Mouse (Mus musculus) midbrain, postnatal 0 days (tissue): ENCODE measurements at regions not wholly inside any gene's neighbourhood (a gene's known extent, or its start where the extent isn't known, plus 50 kb on each side); places are given as distances from the start of the nearest gene placed in this dataset.

Experiments used
- ATAC-seq: fragments of 200-750 bp; cut with Nextera tagmentation; 2 replicates; pipeline ENCODE4 v1.8.0; 2017; ENCODE audit warnings: moderate number of reproducible peaks, mild to moderate bottlenecking, moderate TSS enrichment, moderate library complexity; ENCODE audit not compliant: low FRiP score
- DNase-seq: peaks from one replicate; pipeline ENCODE4 v3.0.0-alpha.2; 2015; ENCODE audit warnings: low spot score
- H3K27ac ChIP-seq: fragments of 300-500 bp; sonication (generic); 2 replicates; pipeline ENCODE4 v1.5.1; 2014; ENCODE audit warnings: low read depth, mild to moderate bottlenecking, low read length, mixed read lengths
- H3K27me3 ChIP-seq: fragments of 300-500 bp; sonication (generic); 2 replicates; pipeline ENCODE4 v1.6.1; 2014; ENCODE audit warnings: low read length, control low read depth, mixed read lengths; ENCODE audit not compliant: insufficient read depth
- H3K36me3 ChIP-seq: fragments of 300-500 bp; sonication (generic); 2 replicates; pipeline ENCODE4 v1.6.1; 2014; ENCODE audit warnings: low read length, control low read depth, mixed read lengths; ENCODE audit not compliant: insufficient read depth
- H3K4me1 ChIP-seq: fragments of 300-500 bp; sonication (generic); 2 replicates; pipeline ENCODE4 v1.6.1; 2014; ENCODE audit warnings: mild to moderate bottlenecking, control low read depth, antibody characterized with exemption, low read length, mixed read lengths; ENCODE audit not compliant: insufficient read depth
- H3K4me2 ChIP-seq: fragments of 300-500 bp; sonication (generic); 2 replicates; pipeline ENCODE4 v1.6.1; 2014; ENCODE audit warnings: low read depth, mild to moderate bottlenecking, low read length, mixed read lengths; ENCODE audit not compliant: poor library complexity, severe bottlenecking
- H3K4me3 ChIP-seq: fragments of 300-500 bp; sonication (generic); 2 replicates; pipeline ENCODE4 v1.5.1; 2014; ENCODE audit warnings: low read depth, mild to moderate bottlenecking, low read length, moderate library complexity
- H3K9ac ChIP-seq: fragments of 300-500 bp; sonication (generic); replicated peaks from 2 replicates; pipeline ENCODE4 v1.6.1; 2014; ENCODE audit warnings: mild to moderate bottlenecking, low read length, moderate library complexity, mixed read lengths; ENCODE audit not compliant: poor library complexity, severe bottlenecking
- H3K9me3 ChIP-seq: fragments of 300-500 bp; sonication (generic); 2 replicates; pipeline ENCODE4 v1.6.1; 2016; ENCODE audit warnings: low read length, control low read depth
- CTCF ChIP-seq: IDR thresholded peaks from 2 replicates; pipeline ENCODE4 v1.5.1; 2016; ENCODE audit warnings: antibody characterized with exemption, mild to moderate bottlenecking
- WGBS: fragments of 180-500 bp; shearing (Covaris S2); extraction: QIAGEN DNeasy Blood & Tissue Kit; methylation state at CpG from one replicate; pipeline ENCODE4 v1.1.7; 2014; 5-methylcytosine and 5-hydroxymethylcytosine counted together

- no peak overlapping the region for H3K4me3 ChIP-seq
- no peaks in the 10 kb centered on the region for H3K4me1 ChIP-seq
- H3K27me3 ChIP-seq: no peaks in the 10 kb centered on the region
- 60% methylated on average over 4 of the region's 4 CpGs for WGBS
- H3K9me3 ChIP-seq: no peaks in the 10 kb centered on the region
- DNase-seq (no peak), ATAC-seq (no peak)
- no peaks in the 10 kb centered on the region for H3K36me3 ChIP-seq
- H3K9ac ChIP-seq: no peak overlapping the region
- H3K27ac ChIP-seq: no peak overlapping the region
- TF ChIP-seq CTCF: no peak
- no peak overlapping the region for H3K4me2 ChIP-seq
Observed at GRCm38 (mm10) chr11:52615622-52616021, 148.8 kb upstream of the Fstl4 start.

GRCm38 (mm10) chr11:52618646-52619045 lies 145.8 kb upstream of the Fstl4 start:
- no peak overlapping the region for H3K4me3 ChIP-seq
- no peaks in the 10 kb centered on the region for H3K27me3 ChIP-seq
- no peaks in the 10 kb centered on the region for H3K4me1 ChIP-seq
- DNase-seq (no peak), ATAC-seq (no peak)
- H3K4me2 ChIP-seq: no peak overlapping the region
- H3K36me3 ChIP-seq: no peaks in the 10 kb centered on the region
- WGBS: 17% methylated on average over 9 of the region's 9 CpGs
- H3K9me3 ChIP-seq: no peaks in the 10 kb centered on the region
- no peak overlapping the region for H3K27ac ChIP-seq
- no peak for TF ChIP-seq CTCF
- H3K9ac ChIP-seq: no peak overlapping the region

GRCm38 (mm10) chr11:52622861-52623260 lies 141.6 kb upstream of the Fstl4 start:
- TF ChIP-seq CTCF: no peak
- no peak overlapping the region for H3K4me3 ChIP-seq
- no peaks in the 10 kb centered on the region for H3K9me3 ChIP-seq
- H3K9ac ChIP-seq: no peak overlapping the region
- 59% methylated on average over 4 of the region's 4 CpGs for WGBS
- no peak overlapping the region for H3K4me2 ChIP-seq
- H3K27me3 ChIP-seq: no peaks in the 10 kb centered on the region
- no peaks in the 10 kb centered on the region for H3K36me3 ChIP-seq
- H3K4me1 ChIP-seq: no peaks in the 10 kb centered on the region
- ATAC-seq (no peak), DNase-seq (no peak)
- H3K27ac ChIP-seq: no peak overlapping the region

- Histone ChIP-seq H3K4me2 (no peak overlapping the region), H3K27ac (no peak overlapping the region), H3K9ac (no peak overlapping the region), H3K36me3 (no peaks in the 10 kb centered on the region), H3K4me3 (no peak overlapping the region), H3K9me3 (no peaks in the 10 kb centered on the region), H3K27me3 (no peaks in the 10 kb centered on the region), H3K4me1 (no peaks in the 10 kb centered on the region)
- 74% methylated on average over 2 of the region's 2 CpGs for WGBS
- no peak for DNase-seq
- no peak for TF ChIP-seq CTCF
- no peak for ATAC-seq
Observed at GRCm38 (mm10) chr11:52628875-52629274, 135.6 kb upstream of the Fstl4 start.

GRCm38 (mm10) chr11:52629776-52630175 lies 134.7 kb upstream of the Fstl4 start:
- Histone ChIP-seq H3K9me3 (no peaks in the 10 kb centered on the region), H3K9ac (no peak overlapping the region), H3K4me3 (no peak overlapping the region), H3K27me3 (no peaks in the 10 kb centered on the region), H3K27ac (no peak overlapping the region), H3K4me2 (no peak overlapping the region), H3K36me3 (no peaks in the 10 kb centered on the region), H3K4me1 (no peaks in the 10 kb centered on the region)
- DNase-seq (no peak), ATAC-seq (no peak)
- TF ChIP-seq CTCF: peak; percentile 37
- 66% methylated on average over 5 of the region's 5 CpGs for WGBS

- Histone ChIP-seq H3K27ac (no peak overlapping the region), H3K4me2 (no peak overlapping the region), H3K9ac (no peak overlapping the region), H3K27me3 (no peaks in the 10 kb centered on the region), H3K36me3 (no peaks in the 10 kb centered on the region), H3K4me1 (no peaks in the 10 kb centered on the region), H3K4me3 (no peak overlapping the region), H3K9me3 (no peaks in the 10 kb centered on the region)
- DNase-seq (no peak), ATAC-seq (no peak)
- peak; percentile 28 for TF ChIP-seq CTCF
- 44% methylated on average over 3 of the region's 3 CpGs for whole genome bisulfite sequencing
Observed at GRCm38 (mm10) chr11:52631579-52631978, 132.9 kb upstream of the Fstl4 start.

- no peaks in the 10 kb centered on the region for H3K36me3 ChIP-seq
- no peaks in the 10 kb centered on the region for H3K9me3 ChIP-seq
- H3K27ac ChIP-seq: no peak overlapping the region
- H3K4me3 ChIP-seq: no peak overlapping the region
- H3K9ac ChIP-seq: no peak overlapping the region
- DNase-seq: no peak
- 73% methylated on average over 3 of the region's 3 CpGs for WGBS
- no peaks in the 10 kb centered on the region for H3K4me1 ChIP-seq
- peak; percentile 49 for TF ChIP-seq CTCF
- no peaks in the 10 kb centered on the region for H3K27me3 ChIP-seq
- no peak overlapping the region for H3K4me2 ChIP-seq
- no peak for ATAC-seq
Observed at GRCm38 (mm10) chr11:52634189-52634588, 130.2 kb upstream of the Fstl4 start.
